Mouse (Mus musculus) T-helper 1 cell (primary cell): ENCODE measurements around the gene Chaf1b.

Experiments
- in situ Hi-C: fragments of 300-600 bp; cut with MboI, MseI; formaldehyde crosslinking; loops from one replicate; pipeline ENCODE4 v1.15.1; 2025; ENCODE audit warnings: high pct_unique_total_duplicates

The Chaf1b gene

GRCm38 (mm10) chr16:93912158-93912557, 28.5 kb downstream of the Chaf1b start:
- in situ Hi-C loops = loop anchor here (10.0 kb wide), 2 partner anchors 803 to 1527 kb away; no protein-coding TSS in a partner anchor

GRCm38 (mm10) chr16:93912808-93913207, 29.1 kb downstream of the Chaf1b start:
- in situ Hi-C loops = loop anchor here (10.0 kb wide), 2 partner anchors 802 to 1528 kb away; no protein-coding TSS in a partner anchor

- in situ Hi-C loops = loop anchor here (10.0 kb wide), 2 partner anchors 801 to 1529 kb away; no protein-coding TSS in a partner anchor
Measured at GRCm38 (mm10) chr16:93913881-93914576, 30.3 kb downstream of the Chaf1b start.

GRCm38 (mm10) chr16:93915338-93915849, 31.7 kb downstream of the Chaf1b start:
- in situ Hi-C loops = loop anchor here (10.0 kb wide), 2 partner anchors 799 to 1531 kb away; no protein-coding TSS in a partner anchor

GRCm38 (mm10) chr16:93917712-93918678, 34.3 kb downstream of the Chaf1b start:
- in situ Hi-C loops = loop anchor here (10.0 kb wide), 2 partner anchors 797 to 1533 kb away; no protein-coding TSS in a partner anchor

GRCm38 (mm10) chr16:93918679-93919060, 35.0 kb downstream of the Chaf1b start:
- in situ Hi-C loops = loop anchor here (10.0 kb wide), 2 partner anchors 796 to 1534 kb away; no protein-coding TSS in a partner anchor

- in situ Hi-C loops = loop anchor here (10.0 kb wide), 2 partner anchors 796 to 1534 kb away; no protein-coding TSS in a partner anchor
Measured at GRCm38 (mm10) chr16:93919189-93919588, 35.5 kb downstream of the Chaf1b start.

- in situ Hi-C loops = no loop called here
Measured at GRCm38 (mm10) chr16:93920673-93921072, 37.0 kb downstream of the Chaf1b start.

- in situ Hi-C loops = no loop called here
Measured at GRCm38 (mm10) chr16:93922835-93923389, 39.2 kb downstream of the Chaf1b start.

GRCm38 (mm10) chr16:93923788-93924187, 40.1 kb downstream of the Chaf1b start:
- in situ Hi-C loops = no loop called here

GRCm38 (mm10) chr16:93925684-93926247, 42.1 kb downstream of the Chaf1b start:
- in situ Hi-C loops = no loop called here

GRCm38 (mm10) chr16:93929370-93930032, 45.8 kb downstream of the Chaf1b start:
- in situ Hi-C loops = no loop called here

GRCm38 (mm10) chr16:93932185-93933168, 48.8 kb downstream of the Chaf1b start:
- in situ Hi-C loops = no loop called here

GRCm38 (mm10) chr16:93934588-93934987, 50.9 kb downstream of the Chaf1b start:
- in situ Hi-C loops = no loop called here

- in situ Hi-C loops = no loop called here
Measured at GRCm38 (mm10) chr16:93935009-93935408, 51.3 kb downstream of the Chaf1b start.

- in situ Hi-C loops = no loop called here
Measured at GRCm38 (mm10) chr16:93938400-93938846, 54.7 kb downstream of the Chaf1b start.

GRCm38 (mm10) chr16:93939961-93940360, 56.3 kb downstream of the Chaf1b start:
- in situ Hi-C loops = loop anchor here (10.0 kb wide), 2 partner anchors 805 to 1585 kb away; partner anchors contain the start of gene Kcne1

- in situ Hi-C loops = loop anchor here (10.0 kb wide), 2 partner anchors 803 to 1587 kb away; partner anchors contain the start of gene Kcne1
Measured at GRCm38 (mm10) chr16:93941781-93942567, 58.3 kb downstream of the Chaf1b start.
